Mouse (Mus musculus) lung, adult 2 months (tissue): ENCODE data around the gene Zfp366.

Experiments used
- CTCF ChIP-seq: fragments of 200-500 bp; IDR thresholded peaks from 2 replicates; pipeline ENCODE4 v1.5.1; 2011; ENCODE audit warnings: mild to moderate bottlenecking, low read length, control low read depth; ENCODE audit not compliant: insufficient read depth
- POLR2A ChIP-seq: fragments of 200-500 bp; IDR thresholded peaks from 2 replicates; pipeline ENCODE4 v1.6.1; 2011; ENCODE audit warnings: low read depth, mild to moderate bottlenecking, control low read depth, low read length, borderline replicate concordance; ENCODE audit errors: extremely low read depth

GRCm38 (mm10) chr13:99277521-99277920 lies 92.9 kb downstream of the Zfp366 start:
- TF ChIP-seq CTCF: no peak
- TF ChIP-seq POLR2A: no peak
